Mouse (Mus musculus): ENCODE results near the gene Car6. TPM values are rescaled to one million over a fixed set of nuclear protein-coding genes. Genes with fewer than 3 reads are reported as not detected.

The Car6 gene
- polyA plus RNA-seq, 1 experiment from 2014 or later, result 0.23 TPM

DNA sequence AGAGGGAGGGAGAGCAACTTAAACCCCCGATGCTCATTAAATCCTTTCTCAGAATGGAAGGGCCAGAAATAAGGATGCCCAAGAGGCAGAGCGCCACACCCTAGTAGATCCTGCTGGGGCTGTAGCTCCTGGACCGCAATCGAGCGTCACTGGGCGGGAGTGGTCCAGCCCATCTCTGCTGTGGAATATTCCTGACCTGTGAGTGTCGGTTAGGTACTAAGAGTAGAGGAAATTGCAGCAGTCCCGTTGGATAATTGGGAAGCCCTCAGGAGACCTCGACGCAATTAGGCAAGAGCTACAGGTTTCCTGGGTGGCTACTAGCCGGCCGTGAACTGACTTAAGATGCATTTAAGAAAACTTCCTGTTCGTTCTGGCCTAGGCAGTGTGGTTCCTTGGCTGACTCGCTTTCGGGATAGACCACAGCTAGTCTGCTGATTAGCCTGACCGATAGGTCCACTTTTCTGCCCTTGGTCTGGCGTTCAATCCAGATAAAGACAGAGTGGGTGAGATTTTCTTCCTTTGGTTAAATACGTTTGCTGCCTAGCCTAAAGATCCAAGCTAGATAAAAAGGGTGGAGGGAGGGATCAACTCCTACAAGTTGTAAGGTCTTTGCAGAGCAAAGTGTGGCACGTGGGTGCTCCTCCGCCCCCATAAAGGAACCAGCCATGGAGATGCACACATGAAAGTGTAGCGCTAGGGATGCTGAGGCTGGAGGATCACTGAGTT is 36.7 kb upstream of the Car6 start:
- Histone ChIP-seq H3K9me3 (no peaks in the 10 kb centered on the region), H3K27ac (peak overlapping the region; percentile 99), H3K4me1 (peaks cover 27% of the 10 kb centered on the region), H3K4me3 (peak overlapping the region; percentile 91), H3K9ac (peak overlapping the region; percentile 84), H3K4me2 (replicated peaks) (peak overlapping the region; percentile 79), H3K27me3 (no peaks in the 10 kb centered on the region), H3K36me3 (peaks cover 25% of the 10 kb centered on the region)
- ATAC-seq (ENCODE audit: insufficient number of reproducible peaks, insufficient read depth, low FRiP score, low TSS enrichment), result no peak
- WGBS, result 1% methylated on average over 21 of the region's 21 CpGs

DNA sequence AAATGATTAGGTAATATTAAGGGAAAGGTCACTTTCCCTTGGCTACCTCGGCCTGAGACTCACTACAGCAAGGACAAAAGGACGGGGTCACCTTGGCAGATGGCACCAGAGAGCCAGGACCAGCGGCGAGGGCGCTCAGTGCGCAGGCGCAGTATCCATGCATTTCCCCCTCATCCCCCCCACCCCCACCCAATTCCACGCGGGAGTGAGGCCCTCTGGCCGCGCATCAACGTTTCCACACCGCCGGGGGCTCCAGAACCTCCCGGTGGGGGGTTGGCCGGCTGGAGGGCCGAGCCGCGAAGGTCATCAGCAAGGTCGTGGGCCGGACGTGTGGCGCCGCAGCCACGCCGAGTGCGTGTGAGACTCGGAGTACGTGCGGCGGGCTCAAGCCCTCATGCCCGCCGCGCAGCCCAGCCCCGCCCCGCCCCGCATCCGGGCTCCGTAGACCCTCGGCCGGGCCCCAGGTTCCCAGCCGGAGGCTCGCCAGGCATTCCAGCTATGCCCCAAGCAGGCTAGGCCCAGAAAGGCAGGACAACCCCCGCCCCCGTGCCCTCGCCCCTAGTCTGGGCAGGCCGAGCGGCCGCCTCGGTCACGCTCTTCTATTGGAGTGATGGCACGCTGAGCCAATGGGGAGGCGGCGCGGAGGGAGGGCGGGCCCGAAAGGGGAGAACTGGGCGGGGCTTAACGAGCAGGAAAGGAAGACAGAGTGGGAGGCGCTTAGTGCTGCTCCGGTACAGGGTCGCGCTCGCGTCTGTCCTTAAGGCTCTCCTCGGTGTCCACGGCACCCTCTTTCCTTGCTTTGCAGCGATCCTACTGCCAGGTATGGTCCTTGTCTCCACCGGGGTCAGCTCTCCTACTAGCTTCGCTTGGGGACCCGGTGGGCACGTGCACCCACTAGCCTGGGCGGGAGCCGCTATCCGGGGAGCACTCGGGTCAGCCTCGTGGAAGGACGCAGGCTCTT is 35.7 kb upstream of the Car6 start, which contains the start of gene Eno1:
Gene Eno1 (plus strand): TSS at position 201 of the 961 bp plus-strand sequence.
- ATAC-seq (ENCODE audit: insufficient number of reproducible peaks, insufficient read depth, low FRiP score, low TSS enrichment), result peak; percentile 98
- Histone ChIP-seq H3K9me3 (no peaks in the 10 kb centered on the region), H3K36me3 (peaks cover 16% of the 10 kb centered on the region), H3K4me1 (peaks cover 26% of the 10 kb centered on the region), H3K27me3 (no peaks in the 10 kb centered on the region), H3K4me2 (replicated peaks) (peak within 1 kb of the TSS; percentile 79), H3K27ac (peak within 1 kb of the TSS; percentile 99), H3K9ac (peak within 1 kb of the TSS; percentile 84), H3K4me3 (peak within 1 kb of the TSS; percentile 91)
- under 1% methylated on average over 72 of the region's 78 CpGs for WGBS

DNA sequence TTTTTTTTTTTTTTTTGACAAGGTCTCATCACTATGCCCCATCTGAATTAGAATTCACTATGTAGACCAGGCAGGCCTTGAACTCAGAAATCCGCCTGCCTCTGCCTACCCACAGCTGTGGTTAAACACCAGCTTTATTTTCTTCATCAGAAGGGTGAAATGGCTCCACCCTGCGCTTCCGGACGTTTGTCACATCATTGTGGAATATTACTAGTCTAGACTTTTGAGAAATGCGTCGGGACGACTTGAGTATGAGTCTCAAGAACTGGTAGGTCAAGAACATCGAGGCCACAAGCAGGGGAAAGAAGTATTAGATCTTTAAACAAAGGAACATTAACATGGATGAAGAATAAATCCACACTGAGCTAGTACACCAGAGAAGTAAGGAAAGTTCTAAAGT is 34.9 kb upstream of the Car6 start:
- H3K4me3 ChIP-seq, result peak overlapping the region; percentile 91
- H3K27me3 ChIP-seq, result no peaks in the 10 kb centered on the region
- H3K27ac ChIP-seq, result peak overlapping the region; percentile 99
- H3K4me2 ChIP-seq (replicated peaks), result peak overlapping the region; percentile 54
- no peaks in the 10 kb centered on the region for H3K9me3 ChIP-seq
- 83% methylated on average over 8 of the region's 8 CpGs for WGBS
- H3K36me3 ChIP-seq, result peaks cover 8% of the 10 kb centered on the region
- H3K9ac ChIP-seq, result peak overlapping the region; percentile 77; the same call in 1 of the 2 replicates
- no peak for ATAC-seq (ENCODE audit: insufficient number of reproducible peaks, insufficient read depth, low FRiP score, low TSS enrichment)
- H3K4me1 ChIP-seq, result peaks cover 24% of the 10 kb centered on the region

DNA sequence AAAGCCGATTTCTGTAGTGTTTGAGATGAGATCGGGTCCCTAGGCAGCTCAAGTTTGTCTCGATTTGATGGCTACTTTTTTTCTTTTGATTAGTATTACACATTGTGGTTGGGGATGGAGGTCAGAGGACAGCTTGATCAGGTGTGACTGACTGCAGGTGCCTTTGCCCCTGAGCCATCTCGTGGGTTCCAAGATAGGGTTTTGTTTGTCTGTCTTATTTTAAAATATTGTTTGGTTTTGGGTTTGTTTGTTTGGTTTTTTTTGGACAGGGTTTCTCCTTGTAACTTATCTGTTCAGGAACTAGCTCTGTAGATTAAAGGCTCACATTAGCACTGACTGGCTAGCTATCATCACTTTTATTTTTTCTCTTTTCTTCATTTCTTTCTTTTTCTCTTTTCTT is 34.5 kb upstream of the Car6 start:
- no peak overlapping the region for H3K9ac ChIP-seq
- no peaks in the 10 kb centered on the region for H3K27me3 ChIP-seq
- WGBS, result 76% methylated on average over 4 of the region's 4 CpGs
- H3K4me3 ChIP-seq, result no peak overlapping the region
- H3K9me3 ChIP-seq, result no peaks in the 10 kb centered on the region
- H3K36me3 ChIP-seq, result peaks cover 3% of the 10 kb centered on the region; the same call in 1 of the 2 replicates
- no peak overlapping the region for H3K4me2 ChIP-seq (replicated peaks)
- H3K27ac ChIP-seq, result peak overlapping the region; percentile 47
- ATAC-seq (ENCODE audit: insufficient number of reproducible peaks, insufficient read depth, low FRiP score, low TSS enrichment), result no peak
- peaks cover 28% of the 10 kb centered on the region for H3K4me1 ChIP-seq

DNA sequence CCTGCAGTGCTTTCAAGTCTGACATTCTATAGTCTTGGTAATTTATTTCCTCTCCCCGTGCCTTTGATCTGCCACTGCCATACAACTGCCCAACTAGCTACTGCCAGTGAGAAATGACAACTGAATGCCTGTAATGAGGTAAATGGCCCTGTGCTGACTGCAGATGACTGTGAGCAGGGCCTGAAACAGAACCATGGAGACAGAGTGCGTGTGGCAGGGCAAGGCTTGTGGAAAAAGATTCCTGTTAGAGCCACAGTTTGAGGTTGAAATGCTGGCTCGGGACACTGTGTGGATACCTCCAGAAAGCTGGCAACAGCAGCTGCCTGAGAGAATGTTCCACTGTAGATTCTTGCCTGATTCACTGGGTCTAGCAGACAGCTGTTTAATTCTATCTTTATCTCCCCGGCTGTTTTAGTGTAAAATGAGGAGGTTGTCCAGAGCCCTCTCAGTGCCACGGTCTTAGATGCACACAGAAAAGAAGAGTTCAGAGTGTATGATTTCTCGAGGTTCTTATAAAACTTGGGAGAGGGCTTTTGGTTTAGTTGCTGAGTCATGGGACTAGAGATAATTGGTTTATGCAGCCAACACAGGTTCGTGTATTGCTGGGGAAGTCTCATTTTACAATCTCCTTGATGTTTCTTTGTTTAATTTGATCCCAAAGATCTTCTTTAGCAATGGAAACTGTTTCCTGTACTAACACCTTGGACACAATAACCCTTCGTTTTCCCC is 33.6 kb upstream of the Car6 start:
- no peak for ATAC-seq (ENCODE audit: insufficient number of reproducible peaks, insufficient read depth, low FRiP score, low TSS enrichment)
- Histone ChIP-seq H3K4me3 (no peak overlapping the region), H3K4me1 (peaks cover 30% of the 10 kb centered on the region), H3K36me3 (no peaks in the 10 kb centered on the region), H3K27ac (peak overlapping the region; percentile 47), H3K4me2 (replicated peaks) (no peak overlapping the region), H3K27me3 (no peaks in the 10 kb centered on the region), H3K9me3 (no peaks in the 10 kb centered on the region), H3K9ac (no peak overlapping the region)
- WGBS, result 42% methylated on average over 8 of the region's 8 CpGs

DNA sequence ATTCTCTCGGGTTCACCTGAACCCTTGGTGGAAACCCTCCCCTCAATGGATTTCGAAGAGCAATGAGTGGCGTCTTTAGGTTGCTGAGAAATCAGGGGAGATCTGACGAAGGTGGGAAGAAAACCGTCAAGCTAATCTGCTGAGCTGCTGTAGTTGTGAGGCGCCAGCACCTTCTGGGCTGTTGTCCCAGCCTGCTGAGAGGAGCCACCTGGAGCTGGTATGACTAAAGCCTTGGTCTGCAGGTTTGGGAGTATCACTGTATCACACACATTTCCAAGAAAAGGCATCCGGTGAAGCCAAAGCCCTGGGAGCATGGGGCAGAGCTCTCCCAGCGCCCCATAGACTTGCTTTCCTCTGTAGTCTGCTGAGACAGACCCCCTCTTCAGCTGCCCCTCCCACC is 30.7 kb upstream of the Car6 start:
- no peaks in the 10 kb centered on the region for H3K36me3 ChIP-seq
- H3K4me2 ChIP-seq (replicated peaks), result no peak overlapping the region
- peaks cover 24% of the 10 kb centered on the region for H3K4me1 ChIP-seq
- ATAC-seq (ENCODE audit: insufficient number of reproducible peaks, insufficient read depth, low FRiP score, low TSS enrichment), result no peak
- H3K9ac ChIP-seq, result no peak overlapping the region
- no peaks in the 10 kb centered on the region for H3K27me3 ChIP-seq
- H3K4me3 ChIP-seq, result no peak overlapping the region
- WGBS, result 51% methylated on average over 8 of the region's 8 CpGs
- no peak overlapping the region for H3K27ac ChIP-seq
- H3K9me3 ChIP-seq, result no peaks in the 10 kb centered on the region

DNA sequence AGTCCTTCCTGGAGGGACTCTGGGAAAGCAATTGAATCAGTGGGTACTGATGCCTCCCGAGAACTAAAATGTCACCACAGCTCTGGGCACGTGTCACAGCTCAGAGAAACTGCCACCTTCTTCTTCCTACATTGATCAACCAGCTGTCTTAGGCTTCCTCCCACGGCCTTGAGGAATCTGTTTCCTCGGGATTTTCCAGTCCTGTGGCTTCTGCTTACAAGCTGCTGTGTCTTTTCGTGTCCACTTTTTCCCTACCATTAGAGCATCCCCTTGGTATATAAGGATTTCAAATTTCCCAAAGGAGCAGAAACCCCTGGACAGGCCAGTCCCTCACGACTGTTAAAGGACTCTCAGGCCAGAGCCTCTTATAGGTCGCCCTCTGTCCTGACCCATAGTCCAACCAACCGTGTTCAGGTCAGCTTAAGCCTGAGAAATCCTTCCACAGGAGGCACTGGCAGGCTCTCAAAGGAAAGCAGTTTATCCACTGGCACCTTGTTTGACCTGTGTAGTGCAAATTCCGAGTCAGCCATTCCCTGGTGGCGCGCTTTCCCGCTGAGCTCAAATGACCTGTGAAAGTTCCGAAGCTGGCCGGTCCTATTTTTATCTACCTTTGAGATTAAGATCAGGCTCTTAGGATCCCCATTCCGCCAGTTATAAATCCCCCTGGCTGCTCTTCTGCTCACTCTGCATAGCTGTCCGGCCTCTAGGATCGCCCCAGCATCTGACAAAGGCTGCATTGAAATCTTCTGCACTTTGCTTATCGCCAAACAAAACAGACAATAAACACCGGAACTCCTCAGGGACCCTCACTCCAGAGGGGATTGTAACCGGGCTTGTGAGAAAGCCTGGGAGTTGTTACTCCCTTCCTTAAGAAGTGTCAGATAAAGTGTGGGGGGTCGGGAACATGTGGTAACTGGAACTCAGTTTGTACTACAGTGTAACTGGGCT is 29.6 kb upstream of the Car6 start:
- no peak for ATAC-seq (ENCODE audit: insufficient number of reproducible peaks, insufficient read depth, low FRiP score, low TSS enrichment)
- Histone ChIP-seq H3K27ac (peak overlapping the region; percentile 41; the same call in 1 of the 2 replicates), H3K9ac (no peak overlapping the region), H3K4me2 (replicated peaks) (no peak overlapping the region), H3K4me1 (peaks cover 24% of the 10 kb centered on the region), H3K27me3 (no peaks in the 10 kb centered on the region), H3K36me3 (no peaks in the 10 kb centered on the region), H3K9me3 (no peaks in the 10 kb centered on the region), H3K4me3 (no peak overlapping the region)
- WGBS, result 9% methylated on average over 21 of the region's 21 CpGs

DNA sequence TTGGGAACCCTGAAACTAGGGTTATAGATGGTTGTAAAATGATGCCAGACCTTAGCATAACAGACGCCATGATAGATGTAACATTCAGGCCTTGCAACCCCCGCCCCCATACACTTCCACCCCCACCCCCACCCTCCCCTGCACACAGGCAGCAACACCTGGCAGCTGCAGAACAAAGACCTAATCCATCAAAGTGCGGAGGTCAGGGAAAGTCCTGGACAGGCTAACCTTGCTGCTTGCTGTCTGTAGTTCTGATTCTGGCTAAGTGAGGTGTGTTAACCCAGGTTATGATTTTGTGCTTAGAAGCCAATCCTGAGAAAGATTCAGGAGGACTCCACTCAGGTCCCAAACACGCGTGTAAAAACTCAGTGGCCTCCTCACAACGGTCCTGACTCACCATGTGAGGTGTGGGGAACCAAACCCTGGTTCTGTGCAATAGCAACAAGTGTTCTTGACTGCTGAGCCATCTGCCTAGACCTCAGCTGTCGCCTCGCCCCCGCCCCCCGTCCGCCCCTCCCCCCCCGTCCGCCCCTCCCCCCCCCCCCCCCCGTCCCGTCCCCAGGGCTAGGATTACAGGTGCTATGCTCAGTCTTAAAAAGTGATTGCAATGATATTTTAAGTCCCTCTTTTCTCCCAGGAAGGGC is 28.7 kb upstream of the Car6 start:
- Histone ChIP-seq H3K4me2 (replicated peaks) (no peak overlapping the region), H3K27me3 (no peaks in the 10 kb centered on the region), H3K4me1 (peaks cover 27% of the 10 kb centered on the region), H3K9me3 (no peaks in the 10 kb centered on the region), H3K36me3 (no peaks in the 10 kb centered on the region), H3K27ac (0 out of 2 replicates have a peak overlapping the region, but pooled peaks have one; percentile 41), H3K9ac (no peak overlapping the region), H3K4me3 (no peak overlapping the region)
- ATAC-seq (ENCODE audit: insufficient number of reproducible peaks, insufficient read depth, low FRiP score, low TSS enrichment), result no peak
- 39% methylated on average over 6 of the region's 15 CpGs for WGBS

DNA sequence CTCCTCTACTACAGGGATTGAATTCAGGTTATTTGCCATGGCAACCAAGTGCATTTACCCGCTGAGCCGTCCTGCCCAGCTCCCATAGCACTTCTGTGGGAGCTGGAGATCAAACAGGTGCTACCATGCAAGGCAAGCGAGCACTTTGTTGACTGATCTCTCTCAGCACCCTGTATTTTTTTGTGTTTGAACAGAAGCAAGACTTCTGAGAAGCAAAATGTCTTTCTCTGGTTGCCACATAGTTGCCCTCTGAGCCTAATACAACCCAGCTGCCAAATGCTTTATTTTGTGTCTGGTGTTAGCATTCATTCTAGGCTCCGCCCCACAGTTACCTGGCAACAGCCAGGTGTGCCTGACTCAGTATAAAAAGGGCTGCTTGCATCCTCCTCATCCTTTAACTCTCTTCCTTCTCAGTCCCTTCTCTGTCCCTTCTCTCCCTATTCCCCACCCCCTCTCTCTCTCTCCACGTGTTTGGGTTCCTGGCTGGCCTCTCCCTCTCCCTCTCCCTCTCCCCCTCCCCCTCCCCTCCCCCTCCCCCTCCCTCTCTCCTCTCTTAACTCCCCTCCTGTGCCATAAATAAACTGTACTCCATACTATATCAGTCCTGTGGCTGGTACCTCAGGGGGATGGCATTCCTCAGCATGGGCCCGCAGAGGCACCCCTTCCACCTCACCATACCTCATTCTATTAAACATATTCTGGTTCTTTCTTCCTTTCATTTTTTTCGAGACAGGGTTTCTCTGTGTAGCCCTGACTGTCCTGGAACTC is 27.6 kb upstream of the Car6 start:
- no peaks in the 10 kb centered on the region for H3K9me3 ChIP-seq
- 50% methylated on average over 7 of the region's 7 CpGs for WGBS
- peaks cover 29% of the 10 kb centered on the region for H3K4me1 ChIP-seq
- no peaks in the 10 kb centered on the region for H3K27me3 ChIP-seq
- H3K36me3 ChIP-seq, result no peaks in the 10 kb centered on the region
- ATAC-seq (ENCODE audit: insufficient number of reproducible peaks, insufficient read depth, low FRiP score, low TSS enrichment), result no peak
- H3K4me2 ChIP-seq (replicated peaks), result no peak overlapping the region
- H3K4me3 ChIP-seq, result no peak overlapping the region
- no peak overlapping the region for H3K9ac ChIP-seq
- no peak overlapping the region for H3K27ac ChIP-seq

Measured in embryonic facial prominence, embryonic 12.5 days (tissue).